Mouse (Mus musculus): ENCODE measurements around the gene Zbed6. TPM values are rescaled to one million over a fixed set of nuclear protein-coding genes. Genes with fewer than 3 reads are reported as not detected.
A peak's percentile ranks its signal among the peaks of the same experiment; 100 is the strongest.
"Not testable (repeated sequence)": the region's sequence is repeated elsewhere in the genome, so short reads cannot be mapped to it uniquely, and the experiment has no call there.

Gene Zbed6
- total and polyA plus RNA-seq, 3 experiments: 1.7 to 5.3 (median 2.9) TPM

GRCm38 (mm10) chr1:133665713-133666112 lies 5.0 kb upstream of the Zbed6 start:
- DNase-seq (ENCODE audit: extremely low read depth); dilution Hi-C loops (cut with MboI; ENCODE audit: extremely low pct_ligation_motif_present, extremely low pct_unique_long_range_greater_than_20kb, low sequenced_read_pairs): not testable (repeated sequence)

GRCm38 (mm10) chr1:133664203-133664970 lies 3.7 kb upstream of the Zbed6 start:
- peak overlapping the region; percentile 99 for H3K9ac ChIP-seq (ENCODE audit: insufficient read depth, low read depth)
- no peak for DNase-seq (ENCODE audit: extremely low read depth)
- peaks cover under 1 to 5% of the 10 kb centered on the region in 2 experiments for H3K36me3 ChIP-seq (replicated peaks in 1 of 2; ENCODE audit: control insufficient read depth in 1 of 2, insufficient read depth in 1 of 2, low read length in 1 of 2)
- peaks cover 41% of the 10 kb centered on the region for H3K79me2 ChIP-seq (replicated peaks; ENCODE audit: control insufficient read depth, extremely low read depth, insufficient read depth, poor library complexity, severe bottlenecking)
- peak overlapping the region; percentile 80; the same call in 1 of the 2 replicates for H3K4me2 ChIP-seq (ENCODE audit: insufficient read depth, low read depth, poor library complexity, severe bottlenecking)
- in situ Hi-C loops (cut with MboI; ENCODE audit: low pct_ligation_motif_present, low pct_unique_long_range_greater_than_20kb, low sequenced_read_pairs): no loop called here
- H3K4me1 ChIP-seq (ENCODE audit: control insufficient read depth in 1 of 2, insufficient read depth in 2 of 2): peaks cover 10 to 21% of the 10 kb centered on the region in 2 experiments
- peak overlapping the region; percentile 92 for H3K27ac ChIP-seq (ENCODE audit: insufficient read depth, low read depth)
- no peaks in the 10 kb centered on the region for H3K27me3 ChIP-seq (replicated peaks)
- no peaks in the 10 kb centered on the region for H3K9me3 ChIP-seq (replicated peaks; ENCODE audit: low read length)
- H3K4me3 ChIP-seq (replicated peaks in 1 of 3; ENCODE audit: low read depth in 2 of 3, low read length in 2 of 3, poor library complexity in 1 of 3): peak overlapping the region; percentile 3 to 77 (median 60)
- dilution Hi-C loops (cut with MboI; ENCODE audit: extremely low pct_ligation_motif_present, extremely low pct_unique_long_range_greater_than_20kb, low sequenced_read_pairs): no loop called here
- TF ChIP-seq RAD21 (IDR thresholded peaks at IDR 0.05; ENCODE audit: low read depth, low read length) (no peak), NELFE (IDR thresholded peaks at IDR 0.05; ENCODE audit: low read depth, low read length) (peak; percentile 46; the same call in 1 of the 2 replicates), EP300 (IDR thresholded peaks at IDR 0.05; ENCODE audit: low read length) (peak; percentile 59), MAZ (IDR thresholded peaks at IDR 0.05; ENCODE audit: low read depth, low read length) (0 out of 2 replicates have a peak, but pooled peaks have one; percentile 36), ETS1 (conservative IDR thresholded peaks at IDR 0.05; ENCODE audit: low read depth, low read length) (no peak; the same call in 1 of the 2 replicates), ELF1 (IDR thresholded peaks at IDR 0.05; ENCODE audit: low read depth, low read length) (no peak), TCF12 (IDR thresholded peaks at IDR 0.05; ENCODE audit: low read depth, low read length) (peak; percentile 61; the same call in 1 of the 2 replicates), SIN3A (IDR thresholded peaks at IDR 0.05; ENCODE audit: low read length) (0 out of 2 replicates have a peak, but pooled peaks have one; percentile 57), MAX (IDR thresholded peaks at IDR 0.05; ENCODE audit: low read length) (peak; percentile 57), ZNF384 (IDR thresholded peaks at IDR 0.05; ENCODE audit: low read depth, low read length) (no peak), MEF2A (IDR thresholded peaks at IDR 0.05; ENCODE audit: borderline replicate concordance, low read depth, low read length) (peak; percentile 36; the same call in 1 of the 2 replicates), MXI1 (IDR thresholded peaks at IDR 0.05; ENCODE audit: low read depth, low read length) (peak; percentile 64; the same call in 1 of the 2 replicates), TBP (conservative IDR thresholded peaks at IDR 0.05; ENCODE audit: low read depth, low read length) (no peak), RCOR1 (conservative IDR thresholded peaks at IDR 0.05; ENCODE audit: low read depth, low read length) (no peak), BHLHE40 (IDR thresholded peaks at IDR 0.05; ENCODE audit: low read depth, low read length) (peak; percentile 18; the same call in 1 of the 2 replicates), MYC (IDR thresholded peaks at IDR 0.05; ENCODE audit: low read depth, low read length) (no peak; the same call in 1 of the 2 replicates), CHD1 (IDR thresholded peaks at IDR 0.05; ENCODE audit: low read depth, low read length) (peak; percentile 98), ZC3H11A (IDR thresholded peaks at IDR 0.05; ENCODE audit: low read depth, low read length) (no peak), SMC3 (IDR thresholded peaks at IDR 0.05; ENCODE audit: low read depth, low read length) (no peak), E2F4 (IDR thresholded peaks at IDR 0.05; ENCODE audit: insufficient replicate concordance, low read depth, low read length) (0 out of 2 replicates have a peak, but pooled peaks have one; percentile 41), ZKSCAN1 (IDR thresholded peaks at IDR 0.05; ENCODE audit: borderline replicate concordance, low read depth, low read length) (no peak), CHD2 (IDR thresholded peaks at IDR 0.05; ENCODE audit: low read length) (no peak), USF2 (conservative IDR thresholded peaks at IDR 0.05; ENCODE audit: low read depth, low read length) (no peak), JUN (IDR thresholded peaks at IDR 0.05; ENCODE audit: insufficient read depth, low read depth, low read length) (no peak), IRF4 (IDR thresholded peaks at IDR 0.05; ENCODE audit: low read depth, low read length) (peak; percentile 52; the same call in 1 of the 2 replicates), HCFC1 (IDR thresholded peaks at IDR 0.05; ENCODE audit: low read depth, low read length) (peak; percentile 47), GABPA (IDR thresholded peaks at IDR 0.05; ENCODE audit: insufficient replicate concordance, low read depth, low read length) (no peak), POLR2AphosphoS2 (IDR thresholded peaks at IDR 0.05; ENCODE audit: low read depth, low read length) (no peak), POLR2A (IDR thresholded peaks at IDR 0.05; ENCODE audit: low read depth, low read length) (peak; percentile 54), ZMIZ1 (IDR thresholded peaks at IDR 0.05; ENCODE audit: low read depth, low read length) (no peak)

More at GRCm38 (mm10) chr1:133665713-133666112, 5.0 kb upstream of the Zbed6 start:
- H3K79me2 ChIP-seq (replicated peaks; ENCODE audit: control insufficient read depth, extremely low read depth, insufficient read depth, poor library complexity, severe bottlenecking): peaks cover 27% of the 10 kb centered on the region
- peaks cover 11 to 16% of the 10 kb centered on the region in 2 experiments for H3K4me1 ChIP-seq (ENCODE audit: control insufficient read depth in 1 of 2, insufficient read depth in 2 of 2)
- in situ Hi-C loops (cut with MboI; ENCODE audit: low pct_ligation_motif_present, low pct_unique_long_range_greater_than_20kb, low sequenced_read_pairs); H3K9me3 ChIP-seq (replicated peaks; ENCODE audit: low read length); H3K27ac ChIP-seq (ENCODE audit: insufficient read depth, low read depth); H3K27me3 ChIP-seq (replicated peaks); H3K36me3 ChIP-seq (replicated peaks in 1 of 2; ENCODE audit: control insufficient read depth in 1 of 2, insufficient read depth in 1 of 2, low read length in 1 of 2): not testable (repeated sequence)
- H3K9ac ChIP-seq (ENCODE audit: insufficient read depth, low read depth): peak overlapping the region; percentile 62; the same call in 1 of the 2 replicates
- peak; percentile 80 for TF ChIP-seq ZNF384 (IDR thresholded peaks at IDR 0.05; ENCODE audit: low read depth, low read length)
- peak overlapping the region in 1 of 3 experiments; percentile 65 for H3K4me3 ChIP-seq (replicated peaks in 1 of 3; ENCODE audit: low read depth in 2 of 3, low read length in 2 of 3, poor library complexity in 1 of 3)
- peak overlapping the region; percentile 80 for H3K4me2 ChIP-seq (ENCODE audit: insufficient read depth, low read depth, poor library complexity, severe bottlenecking)

All from CH12.LX (cell line).